Mouse (Mus musculus) ovary, postnatal 10 days (tissue): ENCODE measurements around the gene Ift27.
A peak's percentile ranks its signal among the peaks of the same experiment; 100 is the strongest.

Experiments used
- DNase-seq: peaks from one replicate; pipeline ENCODE4 v3.0.0; 2022; ENCODE audit warnings: low spot score

Ift27 gene

GRCm38 (mm10) chr15:78173972-78174886 is at the start of gene Ift27:
Ift27 (minus strand) TSS chr15:78174107.
- DNase-seq, result peak; percentile 76

- DNase-seq, result no peak
These were observed 41.4 kb upstream of the Ift27 start for GRCm38 (mm10) chr15:78215269-78215668.

GRCm38 (mm10) chr15:78211367-78211766 is 37.5 kb upstream of the Ift27 start:
- DNase-seq, result no peak

- no peak for DNase-seq
These were observed 36.3 kb upstream of the Ift27 start for GRCm38 (mm10) chr15:78210203-78210602.

GRCm38 (mm10) chr15:78206312-78206711 is 32.4 kb upstream of the Ift27 start, which contains the start of gene Pvalb:
Pvalb (minus strand) TSS chr15:78206400.
- DNase-seq, result no peak

GRCm38 (mm10) chr15:78205192-78205591 is 31.3 kb upstream of the Ift27 start:
- DNase-seq, result no peak

GRCm38 (mm10) chr15:78204053-78204847 is 30.3 kb upstream of the Ift27 start:
- DNase-seq, result peak; percentile 12

- no peak for DNase-seq
These were observed 21.4 kb upstream of the Ift27 start for GRCm38 (mm10) chr15:78195096-78195880.

- no peak for DNase-seq
These were observed 20.4 kb upstream of the Ift27 start for GRCm38 (mm10) chr15:78194320-78194719.

GRCm38 (mm10) chr15:78189636-78190035 is 15.7 kb upstream of the Ift27 start:
- no peak for DNase-seq

GRCm38 (mm10) chr15:78188546-78188945 is 14.6 kb upstream of the Ift27 start:
- no peak for DNase-seq

- no peak for DNase-seq
These were observed 13.0 kb upstream of the Ift27 start for GRCm38 (mm10) chr15:78186906-78187305.

GRCm38 (mm10) chr15:78185609-78186008 is 11.7 kb upstream of the Ift27 start:
- DNase-seq, result no peak

- no peak for DNase-seq
These were observed 10.9 kb upstream of the Ift27 start for GRCm38 (mm10) chr15:78184855-78185254.

- DNase-seq, result no peak
These were observed 7.9 kb upstream of the Ift27 start for GRCm38 (mm10) chr15:78181701-78182405.

GRCm38 (mm10) chr15:78179775-78180174 is 5.9 kb upstream of the Ift27 start:
- DNase-seq, result no peak

GRCm38 (mm10) chr15:78178397-78178796 is 4.5 kb upstream of the Ift27 start:
- DNase-seq, result peak; percentile 52

- DNase-seq, result no peak
These were observed 3.4 kb upstream of the Ift27 start for GRCm38 (mm10) chr15:78177257-78177656.

- DNase-seq, result no peak
These were observed 959 bp upstream of the Ift27 start for GRCm38 (mm10) chr15:78174887-78175245.

- no peak for DNase-seq
These were observed 749 bp downstream of the Ift27 start for GRCm38 (mm10) chr15:78172899-78173817.
